Mouse (Mus musculus): ENCODE measurements around the gene Tnfrsf25. TPM values are rescaled to one million over a fixed set of nuclear protein-coding genes. Genes with fewer than 3 reads are reported as not detected.
A peak's percentile ranks its signal among the peaks of the same experiment; 100 is the strongest.

The Tnfrsf25 gene
- 0.68 and 0.83 TPM in 2 replicates for polyA plus RNA-seq (2015; fragmentation: Nextera tagmentation; extraction: Ambion mirVana)

- H3K4me1 ChIP-seq (replicated peaks; ENCODE audit: insufficient read depth, low read length): peaks cover 23% of the 10 kb centered on the region
- DNase-seq (ENCODE audit: low spot score) (no peak), ATAC-seq (replicated peaks; ENCODE audit: low FRiP score, low read depth) (0 out of 2 replicates have a peak, but pooled peaks have one; percentile 19)
- peak within 1 kb of the TSS; percentile 47 for H3K4me2 ChIP-seq (ENCODE audit: low read length)
- WGBS: 7% methylated on average over 30 of the region's 30 CpGs
- 0 out of 2 replicates have a peak within 1 kb of the TSS, but pooled peaks have one; percentile 2 for H3K4me3 ChIP-seq (replicated peaks; ENCODE audit: low read depth, low read length)
- H3K9me3 ChIP-seq (replicated peaks; ENCODE audit: low read length): no peaks in the 10 kb centered on the region
- no peak within 1 kb of the TSS for H3K27ac ChIP-seq
- peaks cover 12% of the 10 kb centered on the region; the same call in 1 of the 2 replicates for H3K36me3 ChIP-seq (ENCODE audit: insufficient read depth, low read length)
- no peak for TF ChIP-seq CTCF (IDR thresholded peaks at IDR 0.05; ENCODE audit: low read depth)
- H3K27me3 ChIP-seq (ENCODE audit: insufficient read depth, low read length): peaks cover 10% of the 10 kb centered on the region; the same call in 1 of the 2 replicates
- H3K9ac ChIP-seq (ENCODE audit: low read depth, low read length): 0 out of 2 replicates have a peak within 1 kb of the TSS, but pooled peaks have one; percentile 35
Measured at GRCm38 (mm10) chr4:152115921-152116612, at the start of gene Tnfrsf25. TSS of gene Tnfrsf25 (plus strand) at chr4:152115934.

- Histone ChIP-seq H3K27me3 (ENCODE audit: insufficient read depth, low read length) (no peaks in the 10 kb centered on the region), H3K27ac (no peak overlapping the region), H3K9me3 (replicated peaks; ENCODE audit: low read length) (no peaks in the 10 kb centered on the region), H3K9ac (ENCODE audit: low read depth, low read length) (no peak overlapping the region), H3K4me1 (replicated peaks; ENCODE audit: insufficient read depth, low read length) (0 out of 2 replicates have a peak, but pooled peaks cover 6% of the 10 kb centered on the region), H3K4me3 (replicated peaks; ENCODE audit: low read depth, low read length) (no peak overlapping the region), H3K4me2 (ENCODE audit: low read length) (no peak overlapping the region), H3K36me3 (ENCODE audit: insufficient read depth, low read length) (no peaks in the 10 kb centered on the region)
- DNase-seq (ENCODE audit: low spot score): no peak
- no peak for ATAC-seq (replicated peaks; ENCODE audit: low FRiP score, low read depth)
- TF ChIP-seq CTCF (IDR thresholded peaks at IDR 0.05; ENCODE audit: low read depth): no peak
Measured at GRCm38 (mm10) chr4:152067280-152067679, 48.5 kb upstream of the Tnfrsf25 start.

- H3K4me1 ChIP-seq (replicated peaks; ENCODE audit: insufficient read depth, low read length): no peaks in the 10 kb centered on the region
- ATAC-seq (replicated peaks; ENCODE audit: low FRiP score, low read depth): no peak
- H3K9ac ChIP-seq (ENCODE audit: low read depth, low read length): no peak overlapping the region
- no peak overlapping the region for H3K27ac ChIP-seq
- no peak overlapping the region for H3K4me2 ChIP-seq (ENCODE audit: low read length)
- H3K27me3 ChIP-seq (ENCODE audit: insufficient read depth, low read length): no peaks in the 10 kb centered on the region
- H3K4me3 ChIP-seq (replicated peaks; ENCODE audit: low read depth, low read length): no peak overlapping the region
- 81% methylated on average over 6 of the region's 6 CpGs for WGBS
- no peak for TF ChIP-seq CTCF (IDR thresholded peaks at IDR 0.05; ENCODE audit: low read depth)
- no peaks in the 10 kb centered on the region for H3K36me3 ChIP-seq (ENCODE audit: insufficient read depth, low read length)
- no peaks in the 10 kb centered on the region for H3K9me3 ChIP-seq (replicated peaks; ENCODE audit: low read length)
- DNase-seq (ENCODE audit: low spot score): no peak
Measured at GRCm38 (mm10) chr4:152068166-152068724, 47.5 kb upstream of the Tnfrsf25 start.

- ATAC-seq (replicated peaks; ENCODE audit: low FRiP score, low read depth) (no peak), DNase-seq (ENCODE audit: low spot score) (no peak)
- Histone ChIP-seq H3K4me1 (replicated peaks; ENCODE audit: insufficient read depth, low read length) (no peaks in the 10 kb centered on the region), H3K27me3 (ENCODE audit: insufficient read depth, low read length) (no peaks in the 10 kb centered on the region), H3K27ac (no peak overlapping the region), H3K9me3 (replicated peaks; ENCODE audit: low read length) (no peaks in the 10 kb centered on the region), H3K4me3 (replicated peaks; ENCODE audit: low read depth, low read length) (no peak overlapping the region), H3K9ac (ENCODE audit: low read depth, low read length) (no peak overlapping the region), H3K4me2 (ENCODE audit: low read length) (no peak overlapping the region), H3K36me3 (ENCODE audit: insufficient read depth, low read length) (no peaks in the 10 kb centered on the region)
- 87% methylated on average over 3 of the region's 3 CpGs for WGBS
- TF ChIP-seq CTCF (IDR thresholded peaks at IDR 0.05; ENCODE audit: low read depth): no peak
Measured at GRCm38 (mm10) chr4:152069245-152069644, 46.5 kb upstream of the Tnfrsf25 start.

GRCm38 (mm10) chr4:152070494-152071396, 45.0 kb upstream of the Tnfrsf25 start:
- no peaks in the 10 kb centered on the region for H3K9me3 ChIP-seq (replicated peaks; ENCODE audit: low read length)
- no peak overlapping the region for H3K4me2 ChIP-seq (ENCODE audit: low read length)
- H3K4me1 ChIP-seq (replicated peaks; ENCODE audit: insufficient read depth, low read length): no peaks in the 10 kb centered on the region
- no peak overlapping the region for H3K9ac ChIP-seq (ENCODE audit: low read depth, low read length)
- WGBS: 74% methylated on average over 11 of the region's 11 CpGs
- no peaks in the 10 kb centered on the region for H3K27me3 ChIP-seq (ENCODE audit: insufficient read depth, low read length)
- no peak overlapping the region for H3K27ac ChIP-seq
- no peak overlapping the region for H3K4me3 ChIP-seq (replicated peaks; ENCODE audit: low read depth, low read length)
- DNase-seq (ENCODE audit: low spot score): no peak
- no peaks in the 10 kb centered on the region for H3K36me3 ChIP-seq (ENCODE audit: insufficient read depth, low read length)
- TF ChIP-seq CTCF (IDR thresholded peaks at IDR 0.05; ENCODE audit: low read depth): no peak
- no peak for ATAC-seq (replicated peaks; ENCODE audit: low FRiP score, low read depth)

GRCm38 (mm10) chr4:152072121-152072601, 43.6 kb upstream of the Tnfrsf25 start, which contains the start of gene Plekhg5:
TSS of gene Plekhg5 (plus strand) at chr4:152072498.
- Histone ChIP-seq H3K9ac (ENCODE audit: low read depth, low read length) (no peak within 1 kb of the TSS), H3K27me3 (ENCODE audit: insufficient read depth, low read length) (no peaks in the 10 kb centered on the region), H3K9me3 (replicated peaks; ENCODE audit: low read length) (no peaks in the 10 kb centered on the region), H3K4me3 (replicated peaks; ENCODE audit: low read depth, low read length) (no peak within 1 kb of the TSS), H3K4me1 (replicated peaks; ENCODE audit: insufficient read depth, low read length) (no peaks in the 10 kb centered on the region; the same call in 1 of the 2 replicates), H3K36me3 (ENCODE audit: insufficient read depth, low read length) (no peaks in the 10 kb centered on the region), H3K4me2 (ENCODE audit: low read length) (no peak within 1 kb of the TSS), H3K27ac (no peak within 1 kb of the TSS)
- no peak for TF ChIP-seq CTCF (IDR thresholded peaks at IDR 0.05; ENCODE audit: low read depth)
- ATAC-seq (replicated peaks; ENCODE audit: low FRiP score, low read depth): no peak
- WGBS: 54% methylated on average over 10 of the region's 10 CpGs
- peak; percentile 22 for DNase-seq (ENCODE audit: low spot score)
